Mouse (Mus musculus) bone marrow macrophage, adult 2 months (primary cell): ENCODE measurements around the gene Fut2.

Source experiments
- CTCF ChIP-seq: IDR thresholded peaks from 2 replicates; pipeline ENCODE4 v1.5.1; 2012; ENCODE audit warnings: low read depth, mild to moderate bottlenecking, low read length, moderate library complexity
- POLR2A ChIP-seq: IDR thresholded peaks from 2 replicates; pipeline ENCODE4 v1.6.1; 2012; ENCODE audit warnings: mild to moderate bottlenecking, low read depth, low read length, borderline replicate concordance

DNA sequence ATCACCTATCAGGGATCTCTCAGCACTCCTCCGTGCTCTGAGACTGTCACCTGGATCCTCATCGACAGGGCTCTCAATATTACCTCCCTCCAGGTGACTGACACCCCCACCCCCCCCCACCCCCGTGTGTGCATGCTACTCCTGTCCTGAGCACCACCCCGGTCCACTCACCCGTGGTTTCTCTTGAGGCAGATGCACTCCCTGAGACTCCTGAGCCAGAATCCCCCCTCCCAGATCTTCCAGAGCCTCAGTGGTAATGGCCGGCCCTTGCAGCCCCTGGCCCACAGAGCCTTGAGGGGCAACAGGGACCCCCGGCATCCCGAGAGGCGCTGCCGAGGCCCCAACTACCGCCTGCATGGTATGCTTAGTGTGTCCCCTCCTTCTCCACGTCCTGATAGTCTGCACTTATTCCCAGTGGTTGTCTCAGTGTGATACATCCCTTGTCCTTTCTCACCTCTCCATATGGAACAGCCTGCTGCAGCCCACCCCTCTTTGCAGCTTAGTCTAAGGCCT, 37.4 kb upstream of the Fut2 start:
- TF ChIP-seq CTCF: no peak
- TF ChIP-seq POLR2A: no peak
